Mouse (Mus musculus) 416B (cell line): ENCODE measurements at regions not wholly inside any gene's neighbourhood (a gene's known extent, or its start where the extent isn't known, plus 50 kb on each side); places are given as distances from the start of the nearest gene placed in this dataset.

ENCODE experiments used
- DNase-seq: peaks from one replicate; pipeline ENCODE4 v3.0.0; 2011; ENCODE audit warnings: low read depth

GRCm38 (mm10) chr5:126967076-126967475 is 274.5 kb upstream of the Tmem132c start:
- peak; percentile 2 for DNase-seq

GRCm38 (mm10) chr5:126969373-126969772 is 272.2 kb upstream of the Tmem132c start:
- no peak for DNase-seq

- no peak for DNase-seq
These were observed 270.3 kb upstream of the Tmem132c start for GRCm38 (mm10) chr5:126971284-126971683.

DNA sequence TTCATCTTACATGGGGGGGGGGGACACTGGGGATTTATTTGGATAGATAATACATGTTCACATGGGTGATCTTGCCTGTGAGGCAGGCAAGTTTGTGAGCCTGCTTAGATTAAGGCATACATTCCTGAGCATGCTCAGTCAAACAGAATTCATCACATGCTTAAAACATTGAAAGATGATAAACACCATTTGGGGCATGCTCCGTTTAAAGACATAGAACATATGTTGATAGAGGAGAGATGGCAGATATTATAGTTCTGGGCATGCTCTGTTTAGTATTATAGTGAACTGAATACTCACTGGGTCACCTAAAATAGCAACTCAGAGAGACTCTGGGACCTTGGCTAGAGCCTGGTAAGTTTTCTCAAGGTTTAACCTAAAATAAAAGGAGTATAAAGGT is 269.6 kb upstream of the Tmem132c start:
- no peak for DNase-seq

- no peak for DNase-seq
These were observed 268.2 kb upstream of the Tmem132c start for GRCm38 (mm10) chr5:126973425-126973824.

- DNase-seq = no peak
These were observed 267.0 kb upstream of the Tmem132c start for GRCm38 (mm10) chr5:126974565-126974964.

GRCm38 (mm10) chr5:126995577-126995976 is 246.0 kb upstream of the Tmem132c start:
- no peak for DNase-seq

DNA sequence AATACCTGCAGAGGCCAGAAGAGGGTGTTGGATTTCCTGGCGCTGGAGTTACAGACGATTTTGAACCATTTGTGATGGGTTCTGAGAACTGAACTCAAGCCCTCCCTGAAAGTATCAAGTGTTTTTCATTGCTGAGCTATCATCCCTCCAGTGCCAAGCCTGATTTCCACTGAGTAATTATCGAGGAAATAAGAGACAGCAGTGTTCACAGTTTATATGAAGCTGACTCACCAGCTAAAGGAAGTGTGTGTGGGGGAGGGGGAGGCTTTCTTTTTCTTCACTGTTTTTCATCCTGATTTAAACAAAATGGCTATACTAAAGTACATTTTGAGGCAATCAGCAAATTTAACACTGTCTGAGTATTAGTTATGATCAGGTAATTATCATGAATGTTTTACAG is 227.4 kb upstream of the Tmem132c start:
- no peak for DNase-seq

GRCm38 (mm10) chr5:127016467-127017060 is 225.0 kb upstream of the Tmem132c start:
- DNase-seq = no peak

- DNase-seq = no peak
These were observed 223.6 kb upstream of the Tmem132c start for GRCm38 (mm10) chr5:127017971-127018370.

GRCm38 (mm10) chr5:127036472-127036871 is 205.1 kb upstream of the Tmem132c start:
- DNase-seq = no peak

DNA sequence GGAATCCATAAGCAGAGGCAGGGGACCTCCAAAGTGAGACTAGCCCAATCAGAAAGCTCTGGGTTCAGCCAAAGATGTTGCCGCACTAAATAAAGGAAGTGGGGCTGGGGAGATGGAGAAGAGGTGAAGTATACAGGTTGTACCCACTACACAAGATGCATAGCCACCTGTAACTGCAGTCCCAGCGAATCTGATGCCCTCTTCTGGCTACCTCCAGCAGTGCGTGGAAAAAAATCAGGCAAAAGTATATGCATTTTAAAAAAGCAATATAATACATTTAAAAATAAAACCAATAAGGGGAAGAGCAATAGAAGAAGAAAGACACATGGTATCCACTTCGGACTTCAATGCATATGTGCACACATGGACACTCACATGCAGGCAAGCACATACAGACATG is 183.8 kb upstream of the Tmem132c start:
- DNase-seq = no peak

DNA sequence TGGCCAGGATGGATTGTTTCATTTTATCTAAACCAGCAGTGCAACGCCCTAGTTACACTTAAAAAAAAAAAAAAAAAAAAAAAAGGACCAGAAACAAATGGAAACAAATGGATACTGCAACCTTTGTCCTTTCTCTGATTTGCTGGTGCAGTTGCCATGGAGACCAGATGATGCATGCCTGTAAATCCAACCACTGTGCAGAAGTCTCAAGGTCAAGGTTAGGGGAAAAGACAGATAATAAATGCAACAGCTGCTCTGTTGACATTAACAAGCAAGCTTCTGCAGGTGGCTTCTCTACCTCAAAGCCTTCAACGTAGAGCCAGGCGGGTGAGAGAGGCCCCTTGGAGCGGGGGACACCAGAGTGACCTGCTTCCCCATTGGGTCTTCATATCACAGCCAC is 167.3 kb upstream of the Tmem132c start:
- no peak for DNase-seq
